Mouse (Mus musculus) CH12.LX (cell line): Measurements from ENCODE around the gene Alg6.

Source experiments
- BHLHE40 ChIP-seq: IDR thresholded peaks from 2 replicates; pipeline ENCODE4 v1.6.1; 2011; ENCODE audit warnings: mild to moderate bottlenecking, low read depth, low read length, improper control_type of control experiment
- CHD2 ChIP-seq: IDR thresholded peaks from 2 replicates; pipeline ENCODE4 v1.6.1; 2011; ENCODE audit warnings: low read length, improper control_type of control experiment
- CTCF ChIP-seq, 2 experiments: IDR thresholded peaks in 1 of 2; conservative IDR thresholded peaks in 1 of 2; 2 replicates each; pipeline ENCODE4 v1.5.1; 2011 to 2012; ENCODE audit warnings: low read depth in 2 of 2, low read length in 2 of 2, improper control_type of control experiment in 1 of 2, inconsistent platforms in 1 of 2, mild to moderate bottlenecking in 1 of 2, moderate library complexity in 1 of 2
- EP300 ChIP-seq: IDR thresholded peaks from 2 replicates; pipeline ENCODE4 v1.6.1; 2011; ENCODE audit warnings: low read length, improper control_type of control experiment
- KAT2A ChIP-seq: IDR thresholded peaks from 2 replicates; pipeline ENCODE4 v1.6.1; 2012; ENCODE audit warnings: low read length, improper control_type of control experiment, inconsistent platforms; ENCODE audit not compliant: insufficient replicate concordance
- MXI1 ChIP-seq: IDR thresholded peaks from 2 replicates; pipeline ENCODE4 v1.6.1; 2011; ENCODE audit warnings: mild to moderate bottlenecking, low read depth, low read length, improper control_type of control experiment
- NELFE ChIP-seq: IDR thresholded peaks from 2 replicates; pipeline ENCODE4 v1.6.1; 2011; ENCODE audit warnings: low read depth, low read length, improper control_type of control experiment
- TBP ChIP-seq: conservative IDR thresholded peaks from 2 replicates; pipeline ENCODE4 v1.6.1; 2011; ENCODE audit warnings: low read depth, low read length, improper control_type of control experiment
- TCF12 ChIP-seq: IDR thresholded peaks from 2 replicates; pipeline ENCODE4 v1.6.1; 2014; ENCODE audit warnings: low read depth, mild to moderate bottlenecking, inconsistent platforms, low read length, improper control_type of control experiment

- TF ChIP-seq TBP: no peak
- TF ChIP-seq BHLHE40: no peak
- TF ChIP-seq EP300: no peak
- TF ChIP-seq NELFE: no peak
- no peak for TF ChIP-seq CHD2
- no peak for TF ChIP-seq CTCF (conservative IDR thresholded peaks at IDR 0.05 in 1 of 2, IDR thresholded peaks at IDR 0.05 in 1 of 2; ENCODE audit: low read depth in 2 of 2, low read length in 2 of 2)
- TF ChIP-seq MXI1: no peak
- no peak for TF ChIP-seq TCF12
- no peak for TF ChIP-seq KAT2A
Observed at GRCm38 (mm10) chr4:99683941-99684340, 31.5 kb upstream of the Alg6 start.
